Mouse (Mus musculus) C2C12 (cell line): ENCODE results near the gene Fam92b. TPM values are rescaled to one million over a fixed set of nuclear protein-coding genes. Genes with fewer than 3 reads are reported as not detected.
A peak's percentile ranks its signal among the peaks of the same experiment; 100 is the strongest.

Experiments used
- H3K27me3 ChIP-seq: one replicate; pipeline ENCODE4 v1.6.1; 2011; ENCODE audit not compliant: control insufficient read depth, insufficient read depth, insufficient read length
- H3K36me3 ChIP-seq: one replicate; pipeline ENCODE4 v1.6.1; 2011; ENCODE audit not compliant: control insufficient read depth, insufficient read depth
- H3K4me3 ChIP-seq: one replicate; pipeline ENCODE4 v1.5.1; 2011; ENCODE audit warnings: mild to moderate bottlenecking, control low read depth; ENCODE audit not compliant: poor library complexity, insufficient read depth, severe bottlenecking
- H3K79me2 ChIP-seq: one replicate; pipeline ENCODE4 v1.6.1; 2011; ENCODE audit not compliant: control insufficient read depth, insufficient read depth
- H3K79me3 ChIP-seq: one replicate; pipeline ENCODE4 v1.6.1; 2011; ENCODE audit warnings: low read depth, control low read depth
- H3ac ChIP-seq: one replicate; pipeline ENCODE3; 2011; ENCODE audit warnings: low read depth; ENCODE audit not compliant: control insufficient read depth, insufficient read length
- CEBPB ChIP-seq: IDR thresholded peaks from one replicate; pipeline ENCODE4 v1.6.1; 2011; ENCODE audit warnings: low read depth, mild to moderate bottlenecking, control low read depth, moderate library complexity
- CTCF ChIP-seq: IDR thresholded peaks from one replicate; pipeline ENCODE4 v1.5.1; 2011; ENCODE audit not compliant: control insufficient read depth, insufficient read depth, insufficient read length
- FOSL1 ChIP-seq: IDR thresholded peaks from one replicate; pipeline ENCODE4 v1.8.0; 2011; ENCODE audit warnings: mild to moderate bottlenecking, low read length; ENCODE audit not compliant: poor library complexity, insufficient read depth, severe bottlenecking
- MAX ChIP-seq: IDR thresholded peaks from one replicate; pipeline ENCODE4 v1.6.1; 2011; ENCODE audit warnings: mild to moderate bottlenecking, control low read depth
- MYOD1 ChIP-seq: IDR thresholded peaks from one replicate; pipeline ENCODE4 v1.6.1; 2011; ENCODE audit warnings: low read depth; ENCODE audit not compliant: control insufficient read depth, insufficient read length
- MYOG ChIP-seq: IDR thresholded peaks from one replicate; pipeline ENCODE4 v1.6.1; 2011; ENCODE audit not compliant: control insufficient read depth, insufficient read length; ENCODE audit errors: extremely low read depth
- USF1 ChIP-seq: IDR thresholded peaks from one replicate; pipeline ENCODE4 v1.6.1; 2011; ENCODE audit warnings: low read depth, mild to moderate bottlenecking, control low read depth, moderate library complexity
- polyA plus RNA-seq: library from polyadenylated mRNA; unstranded; fragments of >200 nt; fragmentation: generic; extraction: Trizol; gene quantifications from one replicate; pipeline ENCODE4 v1.2.1, GENCODE M21; 2012; ENCODE audit warnings: missing spikeins

Fam92b gene
- polyA plus RNA-seq, 1 experiment, result not detected

- H3ac ChIP-seq, result no peak overlapping the region
- no peak for TF ChIP-seq FOSL1
- TF ChIP-seq MYOG, result no peak
- no peak for TF ChIP-seq USF1
- no peak for TF ChIP-seq CTCF
- no peak for TF ChIP-seq MYOD1
- no peak for TF ChIP-seq MAX
- no peak for TF ChIP-seq CEBPB
- H3K4me3 ChIP-seq, result no peak overlapping the region
- no peaks in the 10 kb centered on the region for H3K79me2 ChIP-seq
- no peaks in the 10 kb centered on the region for H3K27me3 ChIP-seq
- no peaks in the 10 kb centered on the region for H3K36me3 ChIP-seq
- no peaks in the 10 kb centered on the region for H3K79me3 ChIP-seq
Observed at GRCm38 (mm10) chr8:120160366-120160765, 16.9 kb downstream of the Fam92b start.

GRCm38 (mm10) chr8:120152636-120153035, 24.6 kb downstream of the Fam92b start:
- peak overlapping the region; percentile 39 for H3ac ChIP-seq
- no peaks in the 10 kb centered on the region for H3K79me2 ChIP-seq
- H3K79me3 ChIP-seq, result no peaks in the 10 kb centered on the region
- TF ChIP-seq USF1, result no peak
- TF ChIP-seq CEBPB, result no peak
- TF ChIP-seq MYOD1, result peak; percentile 98
- TF ChIP-seq MAX, result peak; percentile 81
- TF ChIP-seq CTCF, result no peak
- TF ChIP-seq MYOG, result no peak
- no peak for TF ChIP-seq FOSL1
- H3K36me3 ChIP-seq, result no peaks in the 10 kb centered on the region
- H3K27me3 ChIP-seq, result no peaks in the 10 kb centered on the region
- H3K4me3 ChIP-seq, result no peak overlapping the region

- Histone ChIP-seq H3K27me3 (no peaks in the 10 kb centered on the region), H3K4me3 (no peak overlapping the region), H3K36me3 (no peaks in the 10 kb centered on the region), H3K79me2 (no peaks in the 10 kb centered on the region), H3ac (peak overlapping the region; percentile 10), H3K79me3 (no peaks in the 10 kb centered on the region)
- TF ChIP-seq MYOD1, result peak; percentile 43
- no peak for TF ChIP-seq MYOG
Observed at GRCm38 (mm10) chr8:120151151-120151550, 26.1 kb downstream of the Fam92b start.

DNA sequence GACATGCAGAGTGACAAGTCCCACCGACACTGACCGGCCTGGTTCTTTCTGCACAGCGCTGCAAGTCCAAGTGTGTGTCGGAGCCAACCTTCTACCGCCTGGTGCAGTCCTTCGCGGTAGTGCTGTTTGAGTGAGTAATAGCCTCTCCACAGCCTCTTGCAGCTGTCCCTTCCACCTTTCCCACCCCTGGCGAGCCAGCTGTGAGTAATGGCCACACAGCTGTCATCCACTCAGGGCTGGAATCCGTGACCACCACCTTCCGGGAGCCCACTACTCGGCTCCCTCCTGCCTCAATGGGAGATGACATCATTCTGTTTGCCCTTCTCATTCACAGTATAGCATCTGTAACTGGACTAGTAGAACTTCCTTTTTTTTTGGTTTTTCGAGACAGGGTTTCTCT, 27.2 kb downstream of the Fam92b start:
- Histone ChIP-seq H3K79me3 (no peaks in the 10 kb centered on the region), H3ac (no peak overlapping the region), H3K79me2 (no peaks in the 10 kb centered on the region), H3K27me3 (no peaks in the 10 kb centered on the region), H3K4me3 (no peak overlapping the region), H3K36me3 (no peaks in the 10 kb centered on the region)
- TF ChIP-seq MYOG (no peak), CTCF (no peak), USF1 (no peak), MAX (peak; percentile 11), MYOD1 (peak; percentile 100), CEBPB (no peak), FOSL1 (peak; percentile 10)

- Histone ChIP-seq H3K4me3 (no peak overlapping the region), H3K79me2 (no peaks in the 10 kb centered on the region), H3ac (no peak overlapping the region), H3K36me3 (no peaks in the 10 kb centered on the region), H3K27me3 (no peaks in the 10 kb centered on the region), H3K79me3 (no peaks in the 10 kb centered on the region)
- no peak for TF ChIP-seq CTCF
- TF ChIP-seq CEBPB, result no peak
- TF ChIP-seq FOSL1, result no peak
- no peak for TF ChIP-seq MYOG
Observed at GRCm38 (mm10) chr8:120146051-120146450, 31.2 kb downstream of the Fam92b start.

DNA sequence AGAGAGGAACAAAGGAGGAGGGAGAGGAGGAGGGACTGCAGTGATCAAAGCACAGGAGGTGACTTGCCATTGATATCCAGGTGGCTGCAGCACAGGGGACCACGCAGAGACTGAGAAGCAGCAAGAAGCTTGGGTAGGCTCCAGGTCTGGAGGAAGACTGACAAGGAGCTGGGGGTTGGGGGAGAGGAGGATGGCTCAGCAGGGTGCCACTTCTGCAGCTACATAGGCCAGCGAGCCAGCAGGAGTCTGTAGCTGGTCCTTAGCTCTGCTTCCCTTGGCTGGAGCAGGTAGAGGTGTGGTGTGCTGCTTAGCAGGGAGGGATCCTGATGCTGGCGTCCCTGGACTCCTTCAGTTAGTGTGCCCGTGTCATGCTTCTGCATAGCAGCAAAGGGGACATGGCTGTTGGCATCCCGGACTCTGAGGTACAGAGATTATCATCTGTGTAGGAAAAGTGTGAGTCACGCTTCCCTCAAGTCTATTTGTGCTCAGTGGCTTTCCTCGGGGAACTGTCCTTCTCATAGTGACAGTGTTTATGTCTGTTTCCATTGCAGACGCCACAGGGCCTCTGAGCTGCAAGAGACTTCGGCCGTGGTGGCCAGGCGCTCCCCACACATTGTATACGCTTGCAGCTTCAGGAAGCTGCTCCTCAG, 32.5 kb downstream of the Fam92b start:
- H3ac ChIP-seq, result peak overlapping the region; percentile 16
- no peaks in the 10 kb centered on the region for H3K79me3 ChIP-seq
- no peaks in the 10 kb centered on the region for H3K79me2 ChIP-seq
- TF ChIP-seq USF1 (no peak), MYOD1 (no peak), CTCF (no peak), FOSL1 (no peak), CEBPB (no peak), MYOG (no peak), MAX (no peak)
- no peaks in the 10 kb centered on the region for H3K36me3 ChIP-seq
- H3K4me3 ChIP-seq, result no peak overlapping the region
- no peaks in the 10 kb centered on the region for H3K27me3 ChIP-seq
